ENCODE assay signal across 14 mouse cellular contexts in the genomic region with DNA sequence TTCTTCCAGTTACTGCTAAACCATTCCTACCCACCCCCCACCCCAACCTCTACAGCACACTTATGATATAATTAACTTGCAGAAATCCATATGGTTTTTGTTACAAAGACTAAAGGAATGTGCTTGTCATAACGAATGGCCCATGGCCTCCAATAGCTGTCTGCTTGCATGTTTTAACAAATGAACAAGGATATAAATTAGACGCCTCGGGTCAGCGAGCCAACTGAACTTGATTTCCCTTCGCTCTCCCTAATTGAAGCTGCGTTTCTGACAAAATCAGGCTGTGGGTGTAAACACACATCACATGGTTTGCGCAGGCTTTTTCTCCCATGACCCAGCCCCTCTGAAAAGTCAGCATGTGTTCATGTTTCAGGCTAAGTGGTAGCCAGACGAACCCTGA.
DNase-seq lines count a peak whose midpoint lies in the region; ATAC-seq lines count a peak whose summit lies in the region.
"Had no signal": no experiment of that assay in that cellular context is flagged by ENCODE, and none has a peak within 500 bp of the region (broad histone marks: within the 10 kb centered on the region; RNA-seq: fewer than 3 reads in every experiment).

No protein-coding gene starts in this region.

- WGBS in heart, embryonic 12.5 days = 78% methylated on average over 8 of the region's 8 CpGs

- peak; percentile 23 for DNase-seq in heart, adult 11 months
- DNase-seq in retina, postnatal 1 day = peak; percentile 41
- DNase-seq in retina, embryonic 14.5 days (ENCODE audit: low spot score) = no peak
- peak; percentile 15 to 48 for DNase-seq in kidney, postnatal 36 days
- no peak for DNase-seq in cerebellum, postnatal 10 days
- DNase-seq in left cerebral cortex, postnatal 25 days (ENCODE audit: low spot score in 2 of 2) = no peak
- DNase-seq: cerebellum, postnatal 36 days; spleen, adult 18-20 months; thymus, postnatal 36 days had no signal

- intact Hi-C loops in left cerebral cortex, postnatal 25 days (cut with DNase I) = no loop called here

- ATAC-seq in heart, embryonic 12.5 days (ENCODE audit: insufficient number of reproducible peaks, low FRiP score) = no peak
- ATAC-seq in cerebellum, adult (ENCODE audit: insufficient number of reproducible peaks, low FRiP score, low TSS enrichment) = no peak
- ATAC-seq: midbrain, embryonic 16.5 days; Patski had no signal

- H3K9me3 ChIP-seq in heart, embryonic 12.5 days (replicated peaks) = no peaks in the 10 kb centered on the region

- no peak overlapping the region for H3K4me2 ChIP-seq in heart, embryonic 12.5 days
- H3K4me2 ChIP-seq: heart, embryonic 11.5 days had no signal

- 0 out of 2 replicates have a peak, but pooled peaks cover 7% of the 10 kb centered on the region for H3K4me1 ChIP-seq in heart, embryonic 12.5 days (replicated peaks)

- no peak overlapping the region for H3K9ac ChIP-seq in heart, embryonic 12.5 days

- no peak overlapping the region for H3K27ac ChIP-seq in heart, embryonic 12.5 days (ENCODE audit: poor library complexity, severe bottlenecking)

- no peaks in the 10 kb centered on the region for H3K27me3 ChIP-seq in heart, embryonic 12.5 days (replicated peaks)
- H3K27me3 ChIP-seq: Patski had no signal

- H3K4me3 ChIP-seq in heart, embryonic 12.5 days = no peak overlapping the region

- H3K36me3 ChIP-seq in heart, embryonic 12.5 days = no peaks in the 10 kb centered on the region

Comparison
In these comparisons a context has a peak if more than half of its experiments do, and no peak if none do; other contexts are left out.
1. DNase-seq: peak in heart, adult 11 months (single experiment), retina, postnatal 1 day (single experiment) and kidney, postnatal 36 days (2 of 2); none in retina, embryonic 14.5 days (single experiment), cerebellum, postnatal 10 days (0 of 2) and left cerebral cortex, postnatal 25 days (0 of 2).